Mouse (Mus musculus): ENCODE results near the gene Spag7.

DNA sequence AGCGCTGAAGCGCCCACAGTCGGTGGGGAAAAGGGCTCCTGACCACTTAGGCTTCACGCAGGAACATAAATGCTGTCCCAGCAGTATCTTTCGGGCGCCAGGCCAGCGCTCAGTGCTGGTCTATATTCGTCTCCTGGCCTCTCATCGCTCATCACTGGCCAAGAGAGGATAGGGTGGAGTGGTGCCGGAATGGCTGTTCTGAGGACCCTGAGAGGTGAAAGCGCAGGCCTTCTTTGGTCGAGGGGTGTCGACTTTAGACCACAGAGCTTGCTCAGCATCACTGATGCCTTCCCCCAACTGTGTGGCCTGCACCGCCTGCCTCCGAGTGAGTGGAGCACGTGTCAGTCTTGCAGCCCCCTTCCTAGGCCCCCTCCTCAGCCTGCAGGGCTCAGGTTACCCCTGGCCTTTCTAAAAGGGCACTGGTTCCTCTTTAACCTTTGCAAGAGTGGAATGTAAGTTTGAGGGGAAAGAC, 12.7 kb downstream of the Spag7 start:
- TF ChIP-seq MAFK (IDR thresholded peaks at IDR 0.05; ENCODE audit: insufficient read depth, low read depth, low read length) (no peak), HCFC1 (IDR thresholded peaks at IDR 0.05; ENCODE audit: borderline replicate concordance, insufficient read depth, low read length) (no peak), ZNF384 (IDR thresholded peaks at IDR 0.05; ENCODE audit: low read depth, low read length) (no peak)
